Mouse (Mus musculus) frontal cortex, postnatal 36 days (tissue): ENCODE results near the gene Alb.

ENCODE experiments used
- DNase-seq, 2 experiments: peaks; one replicate each; pipeline ENCODE4 v3.0.0; 2022; ENCODE audit warnings: low spot score in 2 of 2

Gene Alb

DNA sequence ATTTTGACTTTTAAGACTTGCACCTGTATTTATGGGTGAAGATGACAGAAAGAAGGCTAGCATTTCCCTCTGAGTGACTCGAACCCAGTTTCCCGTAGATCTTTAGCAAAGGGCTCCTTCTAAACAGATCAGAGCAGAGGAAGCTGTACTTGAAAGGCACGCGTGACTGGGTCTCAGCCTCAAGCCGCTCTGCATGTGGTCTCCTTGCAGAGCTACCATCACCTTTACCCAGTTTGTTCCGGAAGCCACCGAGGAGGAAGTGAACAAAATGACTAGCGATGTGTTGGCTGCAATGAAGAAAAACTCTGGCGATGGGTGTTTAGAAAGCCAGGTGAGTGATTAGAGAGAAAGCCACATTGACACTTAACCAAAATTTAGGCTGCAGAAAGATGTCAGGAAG is 31.7 kb downstream of the Alb start:
- DNase-seq, result no peak

DNA sequence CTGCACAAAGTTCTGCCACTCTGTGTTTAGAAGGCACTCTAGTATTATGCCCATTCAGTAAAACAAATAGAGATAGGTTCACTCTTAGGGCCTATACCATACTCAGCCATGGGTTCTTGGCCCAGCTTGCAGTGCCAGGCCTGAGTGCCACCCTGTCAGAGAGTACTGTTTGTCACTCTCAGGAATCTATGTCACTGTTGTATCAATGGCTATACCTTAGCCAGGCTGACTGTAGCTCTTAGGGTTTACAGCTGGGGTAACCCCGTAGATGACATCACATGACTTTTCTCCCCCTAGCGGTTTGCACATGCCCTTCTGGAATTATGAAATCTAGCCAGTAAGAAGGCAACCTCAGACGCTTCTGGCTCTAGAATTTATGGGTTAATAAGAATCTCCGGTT is 33.6 kb downstream of the Alb start:
- no peak for DNase-seq

- peak in 1 of 2 experiments; percentile 33 for DNase-seq
Observed at GRCm38 (mm10) chr5:90499509-90499908, 38.8 kb downstream of the Alb start.

DNA sequence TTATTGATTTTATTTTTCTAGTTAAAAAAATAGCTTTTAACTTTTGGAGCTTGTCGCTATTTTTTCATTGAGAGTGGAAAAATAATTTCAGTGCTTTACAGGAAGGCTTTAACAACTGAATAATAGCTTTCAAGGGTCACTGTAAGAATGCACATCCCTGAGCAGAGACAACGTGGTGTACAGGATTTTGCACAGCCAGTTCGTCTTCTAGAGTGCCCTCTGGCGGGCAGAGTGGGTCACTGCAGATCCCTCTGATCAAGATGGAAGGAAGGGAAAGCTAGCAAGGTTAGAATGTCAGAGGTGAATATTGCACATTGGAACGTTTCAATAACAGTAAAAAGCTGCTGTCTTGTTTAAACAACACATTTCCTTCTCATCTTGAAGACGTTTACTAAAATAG is 40.0 kb downstream of the Alb start:
- peak; percentile 79 to 85 for DNase-seq

- DNase-seq, result no peak
Observed at GRCm38 (mm10) chr5:90501752-90502151, 41.1 kb downstream of the Alb start.

- no peak for DNase-seq
Observed at GRCm38 (mm10) chr5:90504742-90505141, 44.0 kb downstream of the Alb start.

GRCm38 (mm10) chr5:90506507-90506906 is 45.8 kb downstream of the Alb start:
- peak in 1 of 2 experiments; percentile 8 for DNase-seq

- no peak for DNase-seq
Observed at GRCm38 (mm10) chr5:90507411-90507949, 46.8 kb downstream of the Alb start.

GRCm38 (mm10) chr5:90509828-90510592 is 49.3 kb downstream of the Alb start:
- no peak for DNase-seq

DNA sequence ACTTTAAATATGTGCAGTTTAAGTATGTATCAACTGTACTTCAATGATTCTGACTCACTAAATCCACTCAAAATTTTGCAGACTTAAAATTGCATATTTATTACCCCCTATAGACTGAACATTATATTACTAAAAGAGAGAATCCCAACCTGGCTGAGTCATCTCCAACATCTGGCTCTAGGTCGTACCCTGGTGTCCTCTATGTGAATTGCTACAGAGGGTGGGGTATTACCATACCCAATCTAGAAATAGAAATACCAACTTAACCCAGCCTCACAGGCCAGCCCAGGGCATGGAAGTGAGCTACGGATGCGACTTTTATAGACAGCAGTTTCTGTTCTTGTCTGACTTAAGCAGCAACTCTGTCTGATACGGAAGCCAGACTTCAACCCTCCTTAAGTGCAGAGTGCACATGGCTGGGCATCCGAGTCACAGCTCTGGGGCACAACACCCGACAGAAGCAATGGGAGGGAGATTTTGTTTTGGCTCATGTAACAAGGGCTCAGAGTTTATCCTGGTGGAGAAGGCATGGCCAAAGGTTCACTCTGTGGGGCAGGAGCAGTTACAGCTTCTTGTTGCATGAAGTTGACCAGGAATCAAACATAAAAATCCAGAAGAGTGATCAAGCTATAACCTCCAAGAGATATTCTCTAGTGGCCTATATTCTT is 51.7 kb downstream of the Alb start:
- DNase-seq, result no peak

GRCm38 (mm10) chr5:90515561-90515960 is 54.9 kb downstream of the Alb start:
- DNase-seq, result no peak

DNA sequence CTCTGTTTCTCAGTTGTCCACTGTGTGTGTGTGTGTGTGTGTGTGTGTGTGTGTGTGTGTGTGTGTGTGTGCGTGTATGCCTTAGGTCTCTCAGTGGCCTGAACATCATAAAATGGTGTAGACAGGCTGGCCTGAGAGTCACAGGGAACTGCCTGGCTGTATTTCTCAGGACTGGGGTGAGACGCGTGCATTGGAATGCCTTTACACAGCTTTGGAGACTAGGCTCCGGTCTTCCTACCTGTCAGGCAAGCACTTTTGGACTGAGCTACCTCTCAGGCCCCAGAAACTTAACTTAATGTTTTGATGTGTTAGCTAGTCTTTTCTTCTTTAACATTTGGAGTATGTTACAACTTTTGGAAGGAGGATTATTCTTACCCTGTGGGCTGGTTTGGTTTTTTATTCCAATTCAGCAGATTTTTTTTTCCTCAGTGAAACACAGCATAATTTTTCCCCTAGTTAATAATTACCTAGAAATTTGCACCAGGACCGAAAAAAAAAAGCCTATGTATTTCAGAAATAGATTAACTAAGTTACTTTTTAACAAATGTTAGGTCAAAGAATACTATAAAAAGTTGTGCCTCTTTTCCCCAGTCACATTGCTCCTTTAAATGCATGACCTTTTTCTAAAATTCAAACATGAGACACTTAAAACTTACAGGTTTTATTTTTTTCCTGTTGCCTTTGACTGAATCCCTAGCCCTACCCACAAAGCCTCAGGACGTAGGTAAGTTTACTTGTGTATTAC is 57.8 kb downstream of the Alb start, which contains the start of gene Afm:
TSS of gene Afm (plus strand) at position 577 of the 745 bp plus-strand sequence.
- DNase-seq, result no peak
